Mouse (Mus musculus) layer of hippocampus, adult 9-10 months (tissue): ENCODE measurements around the gene Slit1.
A peak's percentile ranks its signal among the peaks of the same experiment; 100 is the strongest.

ENCODE experiments used
- DNase-seq: peaks from one replicate; pipeline ENCODE4 v3.0.0; 2022; ENCODE audit warnings: low spot score

Gene Slit1

DNA sequence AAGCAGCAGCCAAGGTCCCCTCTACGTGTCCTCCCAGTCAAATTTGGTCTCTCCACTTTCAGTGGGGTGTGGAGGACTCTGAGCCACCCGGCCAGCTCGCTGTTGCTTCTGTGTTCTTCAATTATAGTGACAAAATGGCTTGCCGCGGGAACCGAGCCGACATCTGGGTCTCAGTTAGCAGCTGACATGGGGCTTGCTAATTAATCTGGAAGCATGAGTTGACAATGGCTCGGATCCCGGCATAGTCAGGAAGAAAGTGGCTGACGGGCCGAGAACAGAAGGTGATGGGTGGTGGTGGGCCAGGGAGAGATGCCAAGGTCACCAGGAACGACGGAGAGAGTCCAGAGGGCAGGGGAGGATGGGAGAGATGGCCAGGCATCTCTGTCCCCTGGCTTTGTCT is 55.2 kb downstream of the Slit1 start:
- DNase-seq: no peak

DNA sequence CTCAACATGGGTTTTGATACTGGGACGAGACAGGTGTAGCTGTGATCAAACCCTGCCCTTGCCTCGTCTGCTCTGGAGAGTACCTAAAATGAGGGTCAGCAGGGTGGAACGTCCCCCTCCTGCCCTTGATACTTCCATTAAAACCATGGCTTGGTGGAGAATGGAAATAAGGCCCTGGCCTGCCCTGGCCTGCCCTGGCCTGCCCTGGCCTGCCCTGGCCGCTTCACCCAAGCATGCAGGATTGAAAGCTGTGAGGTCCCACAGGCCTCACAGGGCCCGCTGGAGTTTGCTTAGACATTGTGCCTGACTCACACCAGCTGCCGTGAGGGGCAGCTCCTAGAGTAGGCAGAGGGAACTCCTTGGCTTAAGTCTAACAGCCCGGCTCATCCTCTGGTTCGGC is 55.6 kb downstream of the Slit1 start:
- no peak for DNase-seq

DNA sequence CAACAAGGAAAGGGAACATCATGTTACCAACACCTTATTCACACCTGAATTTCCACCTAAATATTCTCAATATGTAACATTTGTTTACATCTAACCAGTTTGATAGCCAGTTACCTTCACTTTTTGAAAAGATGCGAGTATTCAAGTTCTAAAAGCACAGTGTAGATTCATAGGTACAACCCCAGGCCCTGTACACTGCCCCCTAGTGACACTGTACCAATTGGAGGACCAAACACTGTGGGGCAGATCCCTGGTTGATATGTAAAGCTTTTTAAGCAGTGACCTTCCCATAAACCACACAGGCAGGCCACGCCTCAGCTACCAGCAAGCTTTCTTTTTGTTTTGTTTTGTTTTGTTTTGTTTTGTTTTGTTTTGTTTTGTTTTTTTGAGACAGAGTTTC is 57.3 kb downstream of the Slit1 start:
- DNase-seq: no peak

DNA sequence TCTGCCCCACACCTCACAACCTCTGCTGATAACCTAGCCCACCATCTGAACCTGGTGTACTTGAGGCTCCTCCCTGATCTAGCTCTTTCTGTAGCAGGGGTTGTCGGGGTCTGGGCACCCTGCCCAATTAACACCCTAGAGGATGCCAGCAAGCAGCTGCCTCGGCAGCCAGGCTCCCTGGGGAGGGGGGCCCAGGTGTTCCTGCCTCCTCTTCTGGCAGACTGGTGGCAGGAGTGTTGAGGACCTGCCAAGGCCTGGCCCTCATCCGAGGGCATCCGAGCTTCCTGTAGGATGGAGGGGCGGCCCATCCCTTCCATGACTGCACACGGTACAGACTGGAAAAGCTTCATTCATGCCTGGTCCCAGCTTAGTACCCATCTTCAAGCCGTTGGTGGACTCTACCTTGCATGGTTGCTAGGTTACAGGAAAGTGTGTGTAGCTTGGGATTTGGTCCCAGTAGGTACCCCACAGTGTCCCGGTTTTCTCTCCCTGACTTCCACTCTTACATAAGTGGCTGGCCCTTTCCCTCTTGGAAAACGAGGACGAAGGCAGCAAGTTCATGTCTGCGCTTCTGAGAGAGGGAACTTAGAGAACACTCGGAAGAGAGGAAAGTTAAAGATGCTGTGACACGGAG is 57.9 kb downstream of the Slit1 start:
- no peak for DNase-seq

DNA sequence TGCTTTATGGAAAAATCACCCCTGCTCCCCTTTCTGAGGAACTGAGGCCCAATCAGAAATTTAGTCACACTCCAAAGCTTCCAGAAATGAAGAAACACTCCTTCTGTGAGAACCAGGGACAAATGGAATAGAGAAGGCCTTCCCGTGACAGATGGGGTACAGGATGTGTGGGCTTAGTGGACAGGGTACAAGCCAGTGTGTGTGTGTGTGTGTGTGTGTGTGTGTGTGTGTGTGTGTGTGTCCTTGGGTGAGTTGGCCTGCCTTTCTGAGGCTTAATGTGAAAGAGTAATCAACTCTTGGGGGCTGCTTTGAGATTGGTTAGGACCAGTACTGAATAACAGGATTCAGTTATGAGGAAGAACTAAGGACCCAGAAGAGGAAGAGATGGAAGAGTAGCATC is 58.6 kb downstream of the Slit1 start:
- no peak for DNase-seq

DNA sequence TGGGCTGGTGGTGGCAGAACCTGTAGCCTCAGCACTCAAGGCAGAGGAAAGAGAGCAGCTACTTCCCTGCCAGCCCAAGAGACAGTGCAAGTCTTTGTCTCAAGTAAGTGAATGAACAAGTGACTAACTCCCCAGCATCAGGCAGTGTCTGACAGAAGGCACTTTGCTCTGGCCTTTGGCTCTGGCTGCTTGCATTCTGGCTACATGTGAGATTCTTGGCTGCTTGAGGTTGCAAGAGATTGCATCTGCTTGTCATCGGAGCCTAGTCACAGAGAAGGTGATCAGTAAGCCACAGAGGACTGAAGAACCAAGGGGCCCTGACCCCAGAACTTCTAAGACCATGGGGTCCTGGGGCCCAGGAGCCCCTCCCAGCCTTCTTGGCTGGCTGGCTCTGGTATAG is 59.5 kb downstream of the Slit1 start:
- DNase-seq: no peak

DNA sequence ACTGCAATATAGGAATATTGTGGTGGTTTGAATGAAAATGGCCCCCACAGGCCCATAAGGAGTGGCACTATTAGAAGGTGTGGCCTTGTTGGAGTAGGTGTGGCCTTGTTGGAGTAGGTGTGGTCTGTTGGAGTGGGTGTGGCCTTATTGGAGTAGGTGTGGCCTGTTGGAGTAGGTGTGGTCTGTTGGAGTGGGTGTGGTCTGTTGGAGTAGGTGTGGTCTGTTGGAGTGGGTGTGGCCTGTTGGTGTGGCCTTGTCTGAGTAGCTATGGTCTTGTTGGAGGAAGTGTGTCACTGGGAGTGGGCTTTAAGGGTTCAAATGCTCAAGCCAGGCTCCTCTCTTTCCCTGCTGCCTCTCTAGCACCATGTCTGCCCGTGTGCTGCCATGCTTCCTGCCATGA is 63.2 kb downstream of the Slit1 start:
- no peak for DNase-seq

DNA sequence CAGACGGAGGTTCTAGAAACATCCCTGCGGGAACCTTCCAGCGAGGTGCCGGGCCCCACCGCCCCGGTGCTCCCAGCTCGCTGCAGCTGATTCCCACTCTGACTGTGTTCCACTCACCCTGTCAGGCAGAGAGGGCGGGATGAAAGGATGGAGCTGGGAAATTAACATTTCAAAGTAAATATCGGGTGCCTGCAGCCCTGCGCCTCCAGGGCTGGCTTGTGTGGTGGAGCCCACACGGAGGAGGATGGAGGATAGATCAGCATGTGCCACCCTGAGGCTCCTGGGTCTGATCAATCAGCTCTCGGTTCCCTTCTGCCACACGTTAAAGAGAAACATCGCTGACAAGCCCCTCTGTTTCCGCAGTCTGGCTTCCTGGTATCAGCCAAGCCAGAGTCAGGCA is 64.4 kb downstream of the Slit1 start:
- DNase-seq: no peak

DNA sequence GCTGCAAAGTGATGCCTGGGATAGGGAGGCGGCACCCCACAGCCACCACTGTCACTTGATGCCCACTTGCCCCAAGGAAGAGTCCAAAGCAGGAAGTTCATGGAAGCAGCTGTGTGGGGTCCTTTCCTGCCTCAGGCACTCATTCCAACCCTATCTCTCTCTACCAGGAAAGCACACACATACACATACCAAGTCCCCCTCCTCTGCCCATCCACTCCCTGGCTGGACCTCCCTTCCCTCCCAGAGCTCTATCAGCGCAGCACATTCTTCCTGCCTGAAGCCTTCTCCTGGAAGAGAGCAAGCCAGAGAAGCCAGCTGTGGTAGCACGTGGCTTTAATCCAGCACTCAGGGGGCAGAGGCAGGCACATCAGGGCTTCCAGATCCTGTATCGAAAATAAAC is 65.9 kb downstream of the Slit1 start:
- no peak for DNase-seq

DNA sequence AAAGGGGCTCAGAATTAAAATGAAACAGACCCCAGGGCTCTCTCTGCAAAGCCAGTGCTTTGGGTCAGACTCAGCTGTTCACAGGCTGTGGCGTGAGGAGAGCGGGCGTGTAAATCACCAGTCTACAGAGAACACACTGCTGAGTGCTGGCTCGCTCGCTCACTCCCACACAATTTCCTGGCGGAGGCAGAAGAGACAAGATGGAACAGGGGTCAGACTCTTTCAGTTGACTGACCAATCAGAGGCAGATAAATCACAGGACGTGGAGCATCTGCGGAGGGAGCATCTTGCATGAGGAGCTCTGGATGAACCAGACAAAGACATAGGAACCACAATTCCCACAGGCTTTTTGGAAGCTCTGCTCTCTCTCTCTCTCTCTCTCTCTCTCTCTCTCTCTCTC is 67.9 kb downstream of the Slit1 start:
- no peak for DNase-seq

DNA sequence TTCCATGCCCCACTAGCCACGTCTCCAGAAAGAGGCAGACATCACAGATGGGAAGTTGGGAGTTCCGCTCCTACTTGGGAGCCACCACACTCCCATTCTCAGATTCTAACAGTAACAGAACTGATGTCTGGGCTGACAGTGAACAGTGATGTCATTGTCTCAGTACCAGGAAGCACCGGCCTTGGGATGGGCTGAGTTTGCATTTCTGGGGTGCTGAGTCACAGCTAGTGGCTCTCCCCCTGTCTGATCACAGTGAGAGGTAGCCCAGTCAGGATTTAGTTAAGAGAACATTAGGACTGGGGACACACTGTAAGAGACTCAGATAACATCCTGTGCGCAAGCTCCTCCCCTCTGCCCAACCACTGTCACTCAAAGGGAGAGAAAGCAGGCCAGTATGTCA is 69.1 kb downstream of the Slit1 start:
- DNase-seq: no peak

DNA sequence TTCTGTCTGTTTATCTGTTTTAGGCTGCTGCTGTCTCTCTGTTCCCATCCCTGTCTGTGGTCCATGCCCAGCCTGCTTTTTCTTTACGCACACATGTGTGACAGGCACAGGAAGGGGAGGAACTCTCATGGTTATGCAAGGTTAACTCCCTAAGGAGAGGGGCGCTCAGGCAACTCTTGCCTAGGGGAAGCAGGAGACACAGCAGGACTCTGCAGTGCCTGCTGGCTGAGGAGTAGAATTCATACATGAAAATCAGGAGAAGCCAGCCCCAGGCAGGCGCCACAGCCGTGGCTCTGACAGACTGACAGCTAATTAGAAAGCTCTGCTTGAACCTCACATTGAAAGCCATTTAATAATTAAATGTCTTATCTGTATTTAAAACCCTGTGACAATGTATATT is 70.6 kb downstream of the Slit1 start:
- DNase-seq: no peak

DNA sequence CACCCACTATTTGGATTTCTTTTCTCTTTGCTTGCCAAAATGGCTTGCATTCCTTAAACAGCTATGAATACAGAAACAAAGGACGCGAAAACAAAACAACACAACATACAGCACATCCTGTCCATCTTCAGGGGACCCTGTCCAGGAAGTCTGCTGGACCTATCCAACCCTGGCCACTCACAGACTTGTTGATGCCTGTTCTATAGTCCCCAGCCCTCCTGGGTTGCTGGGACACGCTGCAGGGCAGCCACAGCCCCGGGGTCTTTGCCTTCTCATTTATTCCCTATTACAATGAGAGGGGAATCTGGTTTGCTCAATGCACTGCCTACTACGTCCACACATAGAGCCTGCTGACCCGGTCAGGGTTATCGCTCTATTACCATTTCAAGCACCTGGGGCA is 72.5 kb downstream of the Slit1 start:
- DNase-seq: no peak

DNA sequence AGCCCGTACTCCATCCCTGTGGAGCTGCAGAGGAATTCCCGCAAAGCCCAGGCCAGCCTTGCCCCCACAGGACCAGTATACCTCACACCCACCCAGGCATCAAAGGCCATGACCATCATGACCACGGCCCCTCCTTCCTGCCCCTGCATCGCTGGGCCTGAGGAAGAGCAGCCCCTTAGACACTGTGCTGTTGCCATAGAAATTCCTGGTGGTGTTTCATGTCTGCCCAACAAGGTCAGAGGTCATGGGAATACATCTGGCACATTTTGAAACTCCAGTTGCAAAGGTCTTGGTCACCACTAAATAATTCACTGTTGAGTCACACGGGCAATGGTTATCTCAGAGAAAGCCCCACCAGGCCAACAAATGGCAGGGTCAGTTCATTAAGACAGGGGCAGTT is 73.0 kb downstream of the Slit1 start:
- no peak for DNase-seq

DNA sequence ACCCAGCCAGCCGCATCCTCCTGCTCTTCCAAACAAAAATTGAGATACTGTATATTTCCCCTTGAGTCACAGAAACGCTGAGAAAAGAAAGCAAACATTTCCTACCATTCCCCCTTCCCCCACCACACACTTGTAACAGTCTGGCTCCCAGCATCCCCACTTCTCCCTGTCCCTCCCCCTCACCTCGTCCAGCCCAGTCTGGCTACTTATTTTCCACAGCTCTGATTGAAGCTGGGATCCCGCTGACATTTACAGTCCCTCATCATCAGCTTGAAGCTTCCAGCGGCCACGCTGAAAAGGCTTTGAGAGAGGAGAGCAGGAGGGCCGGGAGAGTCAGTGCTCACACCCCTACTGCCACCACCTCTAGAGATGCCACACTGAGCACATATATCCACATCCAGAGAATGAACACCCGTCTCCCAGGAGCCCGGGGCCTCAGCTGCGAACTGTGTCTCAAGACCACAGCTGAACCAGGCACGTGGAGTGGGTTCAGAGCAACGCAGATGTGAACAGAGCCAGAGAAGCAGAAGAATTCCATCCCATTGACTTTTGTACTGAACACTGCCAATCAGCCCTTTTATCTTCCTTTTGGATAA is 73.6 kb downstream of the Slit1 start:
- no peak for DNase-seq

DNA sequence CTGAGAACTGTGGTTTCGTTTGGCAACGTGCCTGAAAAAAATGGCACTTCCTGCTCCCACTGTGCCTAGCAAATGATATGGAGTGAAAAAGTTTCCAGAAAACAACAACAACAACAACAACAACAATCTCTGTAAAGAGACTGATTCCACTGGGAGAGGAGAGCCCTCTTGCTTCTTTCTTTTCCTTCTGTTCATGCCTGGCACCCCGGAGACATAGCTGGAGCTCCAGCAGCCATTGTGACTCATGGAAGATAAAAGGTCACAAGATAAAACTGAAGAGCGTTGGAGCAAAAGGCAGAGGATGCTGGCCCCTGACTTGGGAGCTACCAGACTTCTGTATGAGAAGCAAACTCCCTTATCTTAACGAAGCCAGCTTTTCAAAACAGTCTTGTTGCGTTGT is 75.9 kb downstream of the Slit1 start:
- no peak for DNase-seq

DNA sequence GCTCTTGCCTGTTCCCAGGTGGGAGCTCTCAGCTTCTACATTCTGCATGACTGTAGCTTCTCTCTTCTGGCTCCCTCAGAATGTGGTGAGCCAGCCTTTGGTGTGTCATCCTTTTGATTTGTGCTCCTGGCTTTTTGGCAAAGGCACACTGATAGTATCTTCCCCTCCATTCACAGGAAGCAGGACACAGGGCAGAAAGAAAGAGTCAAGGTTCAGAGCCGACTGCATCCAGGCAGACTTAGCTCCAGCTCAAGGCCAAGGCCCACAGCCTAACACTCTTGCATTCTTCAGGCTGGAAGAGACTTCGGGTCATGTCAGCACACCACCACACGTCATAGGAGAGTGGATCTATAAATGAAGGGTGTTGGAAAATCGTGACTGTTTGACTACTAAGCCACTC is 77.5 kb downstream of the Slit1 start:
- DNase-seq: no peak

DNA sequence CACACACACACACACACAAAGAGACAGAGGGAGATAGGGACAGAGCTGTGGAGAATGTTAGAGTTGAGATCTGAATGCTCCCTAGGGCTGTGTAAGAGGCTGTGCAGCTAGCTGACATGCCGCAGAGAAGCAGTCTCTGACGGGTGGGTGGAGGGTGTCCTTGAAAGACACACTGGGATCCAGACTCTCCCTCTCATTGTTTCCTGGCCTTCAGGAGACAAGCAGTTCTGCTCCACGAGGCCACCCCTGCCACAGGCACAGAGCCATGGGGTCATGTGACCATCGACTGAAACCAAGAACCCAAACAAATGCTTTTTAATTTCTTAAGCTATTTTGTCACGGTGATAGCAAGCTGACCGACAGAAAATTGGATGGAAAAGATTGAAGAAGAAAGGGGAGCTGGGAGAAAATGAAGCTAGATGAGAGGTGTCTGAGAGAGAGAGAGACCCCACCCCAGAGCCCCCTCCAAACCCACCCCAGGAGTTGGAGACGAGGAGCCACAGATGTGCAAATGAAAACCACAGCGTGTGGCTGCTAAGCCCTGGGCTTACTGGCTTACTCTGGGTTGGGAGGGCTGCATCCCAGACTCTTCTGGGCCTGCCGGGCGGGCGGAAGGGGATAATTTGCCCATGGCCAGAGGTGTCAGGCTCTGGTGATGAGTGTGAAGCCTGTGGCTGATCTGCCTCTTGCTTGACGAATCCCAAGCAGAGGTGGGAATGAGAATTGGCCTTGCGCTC is 79.8 kb downstream of the Slit1 start:
- DNase-seq: no peak

DNA sequence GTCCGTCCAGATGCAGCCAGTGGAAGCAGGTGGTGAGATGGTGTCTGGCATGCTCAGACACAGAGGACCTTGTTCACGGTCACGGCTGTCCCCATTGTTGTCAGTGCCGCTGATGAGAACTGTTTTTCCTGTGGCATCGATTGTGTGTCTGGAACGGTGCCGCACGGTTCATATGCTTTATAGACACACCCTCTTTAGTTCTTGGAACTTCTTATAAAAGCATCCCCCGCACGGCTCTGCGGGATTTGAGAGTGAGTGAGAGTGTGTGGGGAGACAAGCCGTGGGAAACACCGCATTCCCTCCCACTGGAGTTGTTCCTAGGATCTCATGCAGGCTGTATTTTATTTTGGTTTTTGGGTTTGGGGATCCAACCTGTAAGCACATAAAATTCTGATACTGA is 82.0 kb downstream of the Slit1 start:
- DNase-seq: no peak

DNA sequence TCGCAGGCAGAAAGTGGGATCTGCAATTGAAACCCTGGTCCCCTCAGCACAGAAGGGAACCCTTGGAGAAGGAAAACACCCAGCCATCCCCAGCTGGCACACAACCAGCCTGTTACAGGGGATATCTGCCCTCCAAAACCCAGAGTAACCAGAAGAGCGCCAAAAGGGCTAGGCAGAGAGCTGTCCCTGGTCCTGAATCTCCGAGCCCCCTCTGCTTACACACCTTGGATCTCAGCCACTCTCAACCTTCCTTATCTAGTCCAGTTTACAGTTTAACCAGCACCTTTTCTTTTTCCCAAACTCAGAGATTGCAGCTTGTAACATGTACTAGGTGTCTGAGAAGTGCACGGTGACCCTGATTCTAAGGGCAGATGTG is 82.5 kb downstream of the Slit1 start:
- no peak for DNase-seq

DNA sequence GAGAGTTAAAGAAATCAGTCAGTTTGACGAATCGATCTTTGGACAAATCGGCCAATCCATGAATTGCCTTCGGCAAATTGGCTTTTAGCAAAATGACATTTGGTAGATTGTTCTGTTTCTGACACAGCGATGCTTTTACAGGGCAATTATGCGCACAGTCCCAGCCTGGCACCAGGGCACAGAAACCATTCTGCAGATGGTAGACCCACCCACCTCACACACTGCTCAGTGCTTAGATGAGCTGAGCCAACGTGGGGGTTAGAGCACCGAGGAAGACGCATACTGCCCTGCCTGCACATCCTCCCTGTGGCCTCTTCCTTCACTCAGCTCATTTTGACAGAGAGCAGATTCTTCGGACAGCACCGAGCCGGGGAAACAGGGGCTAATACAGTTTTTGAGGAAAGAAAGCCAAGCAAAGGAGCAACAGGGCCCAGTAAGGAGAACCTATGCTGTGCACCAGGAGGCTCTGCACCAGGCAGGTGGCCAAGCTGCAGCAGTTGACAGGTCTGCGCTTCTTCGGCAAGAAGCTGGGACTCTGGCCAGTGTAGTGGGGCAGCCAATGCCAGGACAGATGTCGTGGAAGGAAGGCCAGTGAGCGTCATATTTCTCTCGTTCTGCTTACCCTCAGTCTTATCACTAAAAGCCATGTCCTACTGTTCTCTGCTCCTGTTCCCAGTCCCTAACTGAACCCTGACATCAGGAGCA is 83.0 kb downstream of the Slit1 start:
- peak; percentile 57 for DNase-seq

DNA sequence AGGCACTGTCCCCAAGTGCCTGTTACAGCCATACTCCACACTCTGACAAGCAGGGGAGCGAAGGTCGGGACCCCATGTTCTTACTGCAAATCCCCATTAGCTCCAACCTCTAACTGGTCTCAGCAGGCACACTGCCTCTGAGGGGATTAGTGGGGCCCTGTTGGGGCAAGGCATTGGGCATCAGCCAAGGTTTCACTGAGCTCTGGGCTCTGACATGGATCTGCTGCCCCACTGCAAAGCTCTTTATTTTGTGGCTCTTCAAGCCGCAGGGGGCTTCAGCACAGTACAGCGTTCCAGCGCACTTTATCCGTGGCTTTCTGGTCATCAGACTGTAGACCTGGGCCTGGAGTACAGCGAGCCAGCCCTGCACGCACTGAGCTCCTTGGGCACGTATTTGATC is 86.0 kb downstream of the Slit1 start:
- no peak for DNase-seq

DNA sequence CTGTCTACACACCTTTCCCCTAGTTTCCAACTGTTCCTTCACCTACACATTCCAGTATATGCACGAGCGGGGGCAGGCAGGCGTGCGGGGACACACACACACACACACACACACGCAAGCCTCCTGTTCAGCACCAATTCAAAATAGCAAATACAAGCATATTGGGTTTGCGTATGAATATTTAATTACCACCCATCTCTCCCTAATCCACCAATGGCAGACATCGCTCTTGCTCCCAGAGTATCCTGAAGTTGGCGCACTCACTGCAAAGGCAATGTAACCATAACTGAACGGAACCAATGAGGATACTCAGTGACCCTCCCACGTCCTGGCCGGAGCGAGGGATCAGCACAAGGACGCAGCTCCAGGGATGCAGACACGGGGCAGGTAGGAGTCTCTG is 86.8 kb downstream of the Slit1 start:
- no peak for DNase-seq
